Mouse (Mus musculus) forebrain, embryonic 10.5 days (tissue): Measurements from ENCODE around the gene Ypel4. TPM values are rescaled to one million over a fixed set of nuclear protein-coding genes. Genes with fewer than 3 reads are reported as not detected.

Experiments
- DNase-seq: peaks from one replicate; pipeline ENCODE4 v3.0.0-alpha.2; 2017; ENCODE audit warnings: low spot score; ENCODE audit errors: extremely low spot score
- H3K27ac ChIP-seq: fragments of 300-500 bp; sonication (generic); 2 replicates; pipeline ENCODE4 v1.5.1; 2016; ENCODE audit warnings: mild to moderate bottlenecking
- H3K27me3 ChIP-seq: fragments of 300-500 bp; sonication (generic); 2 replicates; pipeline ENCODE4 v1.6.1; 2016; ENCODE audit warnings: mild to moderate bottlenecking; ENCODE audit not compliant: poor library complexity, severe bottlenecking
- H3K36me3 ChIP-seq: fragments of 300-500 bp; sonication (generic); replicated peaks from 2 replicates; pipeline ENCODE4 v1.6.1; 2016; ENCODE audit warnings: mild to moderate bottlenecking, moderate library complexity
- H3K4me1 ChIP-seq: fragments of 300-500 bp; sonication (generic); 2 replicates; pipeline ENCODE4 v1.6.1; 2016
- H3K4me3 ChIP-seq: fragments of 300-500 bp; sonication (generic); 2 replicates; pipeline ENCODE4 v1.5.1; 2016; ENCODE audit warnings: mild to moderate bottlenecking, moderate library complexity
- H3K9me3 ChIP-seq: fragments of 300-500 bp; sonication (generic); 2 replicates; pipeline ENCODE4 v1.6.1; 2016; ENCODE audit warnings: mild to moderate bottlenecking, moderate library complexity
- WGBS: fragments of 180-500 bp; shearing (Covaris S2); methylation state at CpG from one replicate; pipeline ENCODE4 v1.1.7; 2016; 5-methylcytosine and 5-hydroxymethylcytosine counted together
- polyA plus RNA-seq: library from polyadenylated mRNA; unstranded; fragments of >200 nt; fragmentation: Nextera tagmentation; extraction: Ambion mirVana; gene quantifications from 2 replicates; pipeline ENCODE4 v1.2.1, GENCODE M21; 2016

The Ypel4 gene
- polyA plus RNA-seq, 1 experiment from 2014 or later = 8.2 TPM

DNA sequence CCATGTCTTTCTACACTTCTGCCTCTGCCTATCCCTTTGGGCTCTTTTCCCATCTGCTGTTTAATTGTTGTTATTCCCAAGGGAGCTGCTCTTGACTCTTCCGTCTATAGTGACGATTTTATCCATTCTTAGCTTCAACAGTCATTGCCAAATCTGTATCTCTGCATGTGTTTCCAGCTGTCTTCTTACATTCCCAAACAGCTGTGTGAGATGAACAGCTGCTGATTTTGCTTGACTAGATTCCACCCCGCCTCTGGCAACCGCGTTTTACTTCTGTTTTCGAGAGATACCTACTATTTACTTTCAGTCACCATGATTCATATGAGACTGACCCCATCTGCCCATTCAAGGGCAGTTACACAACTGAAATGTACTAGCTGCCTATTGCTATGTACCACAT, 16.3 kb downstream of the Ypel4 start:
- DNase-seq = no peak
- Histone ChIP-seq H3K27me3 (no peaks in the 10 kb centered on the region), H3K36me3 (no peaks in the 10 kb centered on the region), H3K4me1 (peaks cover 4% of the 10 kb centered on the region), H3K4me3 (no peak overlapping the region), H3K9me3 (no peaks in the 10 kb centered on the region), H3K27ac (no peak overlapping the region)
- WGBS = 88% methylated on average over 6 of the region's 6 CpGs

GRCm38 (mm10) chr2:84756245-84756644, 22.4 kb downstream of the Ypel4 start:
- Histone ChIP-seq H3K4me1 (peaks cover 8% of the 10 kb centered on the region; the same call in 1 of the 2 replicates), H3K36me3 (no peaks in the 10 kb centered on the region), H3K4me3 (no peak overlapping the region), H3K9me3 (no peaks in the 10 kb centered on the region), H3K27ac (no peak overlapping the region), H3K27me3 (no peaks in the 10 kb centered on the region)
- WGBS = 93% methylated on average over 5 of the region's 5 CpGs
- no peak for DNase-seq

- Histone ChIP-seq H3K4me1 (peaks cover 10% of the 10 kb centered on the region), H3K27ac (no peak overlapping the region)
- 64% methylated on average over 7 of the region's 7 CpGs for WGBS
Observed at GRCm38 (mm10) chr2:84757026-84757682, 23.3 kb downstream of the Ypel4 start.

GRCm38 (mm10) chr2:84758542-84759127, 24.8 kb downstream of the Ypel4 start:
- Histone ChIP-seq H3K27ac (no peak overlapping the region), H3K36me3 (no peaks in the 10 kb centered on the region), H3K9me3 (no peaks in the 10 kb centered on the region), H3K27me3 (no peaks in the 10 kb centered on the region), H3K4me3 (no peak overlapping the region), H3K4me1 (peaks cover 18% of the 10 kb centered on the region)
- 5% methylated on average over 2 of the region's 2 CpGs for WGBS
- DNase-seq = peak; percentile 30

More at GRCm38 (mm10) chr2:84757026-84757682, 23.3 kb downstream of the Ypel4 start:
- no peaks in the 10 kb centered on the region for H3K27me3 ChIP-seq
- H3K36me3 ChIP-seq = no peaks in the 10 kb centered on the region
- H3K9me3 ChIP-seq = no peaks in the 10 kb centered on the region
- no peak for DNase-seq
- H3K4me3 ChIP-seq = no peak overlapping the region

DNA sequence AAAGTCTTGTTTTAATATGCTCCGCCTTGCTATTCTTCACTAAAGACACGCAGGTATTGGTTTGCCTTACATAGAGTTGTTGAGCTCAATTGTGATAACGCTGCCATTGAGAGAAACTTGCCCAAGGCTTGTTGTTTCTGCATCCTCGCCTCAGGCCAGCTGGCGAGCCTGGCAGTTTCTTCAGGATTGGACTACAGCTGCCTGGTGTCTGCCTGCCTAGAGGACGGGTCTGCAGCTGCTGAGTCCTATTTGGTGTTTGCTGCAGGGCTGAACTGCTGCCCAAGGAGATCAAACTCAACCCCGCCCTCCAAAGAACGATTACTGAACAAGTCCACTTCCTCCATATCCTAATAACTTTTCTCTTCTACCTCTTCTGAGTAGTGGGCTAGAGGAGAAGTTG, 26.9 kb downstream of the Ypel4 start:
- H3K4me3 ChIP-seq = no peak overlapping the region
- peaks cover 6% of the 10 kb centered on the region for H3K36me3 ChIP-seq
- H3K27ac ChIP-seq = no peak overlapping the region
- no peaks in the 10 kb centered on the region for H3K9me3 ChIP-seq
- no peaks in the 10 kb centered on the region for H3K27me3 ChIP-seq
- H3K4me1 ChIP-seq = peaks cover 18% of the 10 kb centered on the region
- 78% methylated on average over 8 of the region's 8 CpGs for WGBS
- DNase-seq = no peak

DNA sequence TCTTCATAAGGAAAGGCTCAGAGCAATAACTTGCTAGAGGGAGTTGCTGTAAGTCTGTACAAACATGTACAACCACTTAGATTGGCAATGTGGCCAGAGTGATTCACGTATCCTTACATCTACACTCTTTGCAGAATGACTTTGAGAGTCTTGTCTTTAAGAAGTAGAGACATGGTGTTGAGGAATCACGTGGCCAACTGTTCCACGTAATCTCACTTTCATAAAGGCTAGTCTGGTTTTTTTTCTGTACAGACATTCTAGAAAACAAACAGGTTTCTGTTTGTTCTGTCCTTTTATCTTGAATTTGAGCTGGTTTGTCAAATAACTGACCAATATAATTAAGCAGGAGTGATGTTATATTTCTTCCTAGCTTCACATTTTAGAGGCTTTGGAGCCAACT, 27.5 kb downstream of the Ypel4 start:
- peaks cover 18% of the 10 kb centered on the region for H3K4me1 ChIP-seq
- 87% methylated on average over 3 of the region's 3 CpGs for WGBS
- peaks cover 6% of the 10 kb centered on the region for H3K36me3 ChIP-seq
- DNase-seq = no peak
- no peak overlapping the region for H3K4me3 ChIP-seq
- H3K9me3 ChIP-seq = no peaks in the 10 kb centered on the region
- no peaks in the 10 kb centered on the region for H3K27me3 ChIP-seq
- no peak overlapping the region for H3K27ac ChIP-seq

DNA sequence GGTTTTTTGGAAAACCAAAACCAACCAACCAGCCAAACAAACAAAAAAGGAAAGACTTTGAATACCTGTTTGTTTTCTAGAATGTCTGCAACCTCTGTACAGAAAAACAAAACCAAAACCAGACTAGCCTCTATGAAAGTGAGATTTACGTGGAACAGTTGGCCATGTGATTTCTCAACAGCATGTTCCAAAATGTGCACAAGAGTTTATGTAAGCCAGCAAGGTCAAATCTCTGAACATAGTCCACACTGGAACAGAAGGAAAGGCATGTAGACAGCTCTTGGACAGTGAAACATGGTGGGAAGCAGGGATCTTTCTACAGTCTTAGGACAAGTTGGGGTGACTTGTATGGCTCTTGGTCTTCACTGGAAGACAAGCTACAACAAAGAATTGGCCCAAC, 28.0 kb downstream of the Ypel4 start:
- WGBS = 87% methylated on average over 1 of the region's 1 CpGs
- no peak overlapping the region for H3K4me3 ChIP-seq
- DNase-seq = no peak
- H3K36me3 ChIP-seq = peaks cover 6% of the 10 kb centered on the region
- no peaks in the 10 kb centered on the region for H3K9me3 ChIP-seq
- no peaks in the 10 kb centered on the region for H3K27me3 ChIP-seq
- H3K27ac ChIP-seq = no peak overlapping the region
- peaks cover 16% of the 10 kb centered on the region for H3K4me1 ChIP-seq

GRCm38 (mm10) chr2:84762295-84762694, 28.4 kb downstream of the Ypel4 start:
- peaks cover 6% of the 10 kb centered on the region for H3K36me3 ChIP-seq
- H3K9me3 ChIP-seq = no peaks in the 10 kb centered on the region
- 35% methylated on average over 3 of the region's 4 CpGs for WGBS
- no peak overlapping the region for H3K4me3 ChIP-seq
- H3K27me3 ChIP-seq = no peaks in the 10 kb centered on the region
- no peak overlapping the region for H3K27ac ChIP-seq
- peaks cover 12% of the 10 kb centered on the region for H3K4me1 ChIP-seq
- no peak for DNase-seq

DNA sequence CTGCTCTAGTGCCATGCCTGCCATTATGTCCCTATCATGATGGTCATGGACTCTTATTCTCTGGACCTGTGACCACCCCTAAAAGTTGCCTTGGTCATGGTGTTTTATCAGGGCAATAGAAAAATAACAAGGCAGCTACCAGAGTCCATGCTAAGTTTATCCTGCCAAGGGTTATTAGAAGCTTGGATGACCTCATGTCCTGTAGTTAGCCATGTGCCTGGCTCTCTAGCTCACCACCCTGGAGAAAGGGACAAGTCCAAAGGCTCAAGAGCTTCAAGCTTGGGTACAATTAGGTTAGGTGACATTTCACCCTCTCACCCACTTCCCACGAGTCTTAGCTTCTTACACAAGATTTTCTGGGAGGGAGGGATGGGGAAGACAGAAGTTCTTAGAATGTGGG, 29.0 kb downstream of the Ypel4 start:
- Histone ChIP-seq H3K36me3 (peaks cover 6% of the 10 kb centered on the region), H3K4me1 (peaks cover 10% of the 10 kb centered on the region), H3K4me3 (no peak overlapping the region), H3K27ac (no peak overlapping the region), H3K9me3 (no peaks in the 10 kb centered on the region), H3K27me3 (no peaks in the 10 kb centered on the region)
- 57% methylated on average over 1 of the region's 1 CpGs for WGBS
- no peak for DNase-seq

DNA sequence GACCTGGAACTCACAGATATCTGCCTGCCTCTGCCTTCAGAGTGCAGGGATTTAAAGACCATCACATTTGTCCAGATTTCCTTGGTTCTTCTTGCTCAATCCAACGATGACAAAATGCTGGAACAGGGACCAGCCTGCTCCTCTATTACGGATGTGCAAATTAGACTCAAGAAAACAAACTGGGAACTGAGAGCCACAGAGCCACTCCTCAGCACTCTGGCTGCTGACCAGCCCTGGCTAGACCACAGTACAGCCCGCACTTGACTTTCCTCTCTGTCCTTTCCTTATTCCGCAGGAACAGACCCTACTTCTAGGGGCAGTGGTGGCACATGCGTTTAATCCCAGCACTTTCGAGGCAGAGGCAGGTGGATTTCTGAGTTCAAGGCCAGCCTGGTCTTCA, 36.6 kb downstream of the Ypel4 start:
- Histone ChIP-seq H3K36me3 (peaks cover 4% of the 10 kb centered on the region; the same call in 1 of the 2 replicates), H3K27ac (no peak overlapping the region), H3K4me3 (no peak overlapping the region), H3K4me1 (peaks cover 27% of the 10 kb centered on the region), H3K9me3 (no peaks in the 10 kb centered on the region), H3K27me3 (no peaks in the 10 kb centered on the region)
- DNase-seq = no peak
- 87% methylated on average over 6 of the region's 6 CpGs for WGBS

DNA sequence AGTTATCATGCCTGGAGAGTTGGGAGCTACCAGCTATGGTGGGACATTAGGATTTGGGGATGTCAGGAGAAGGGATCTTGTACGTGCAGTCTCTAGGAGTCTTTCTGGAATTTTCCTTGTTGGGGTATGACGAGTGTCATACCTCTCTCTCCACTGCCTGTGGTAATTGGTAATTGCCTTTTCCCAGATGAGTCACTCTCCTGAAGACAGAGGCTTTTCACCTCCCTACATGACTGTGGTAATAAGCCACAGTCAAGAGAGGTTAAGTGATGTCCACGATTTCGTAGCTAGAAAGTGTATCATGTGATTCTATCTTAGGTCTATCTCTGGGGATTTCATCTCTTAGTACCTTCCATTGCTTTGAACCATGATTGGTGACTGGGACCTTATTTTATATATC, 38.6 kb downstream of the Ypel4 start:
- H3K4me3 ChIP-seq = no peak overlapping the region
- H3K9me3 ChIP-seq = no peaks in the 10 kb centered on the region
- H3K36me3 ChIP-seq = 0 out of 2 replicates have a peak, but pooled peaks cover 4% of the 10 kb centered on the region
- no peak overlapping the region for H3K27ac ChIP-seq
- WGBS = 91% methylated on average over 4 of the region's 4 CpGs
- H3K27me3 ChIP-seq = no peaks in the 10 kb centered on the region
- peaks cover 33% of the 10 kb centered on the region for H3K4me1 ChIP-seq
- DNase-seq = no peak

DNA sequence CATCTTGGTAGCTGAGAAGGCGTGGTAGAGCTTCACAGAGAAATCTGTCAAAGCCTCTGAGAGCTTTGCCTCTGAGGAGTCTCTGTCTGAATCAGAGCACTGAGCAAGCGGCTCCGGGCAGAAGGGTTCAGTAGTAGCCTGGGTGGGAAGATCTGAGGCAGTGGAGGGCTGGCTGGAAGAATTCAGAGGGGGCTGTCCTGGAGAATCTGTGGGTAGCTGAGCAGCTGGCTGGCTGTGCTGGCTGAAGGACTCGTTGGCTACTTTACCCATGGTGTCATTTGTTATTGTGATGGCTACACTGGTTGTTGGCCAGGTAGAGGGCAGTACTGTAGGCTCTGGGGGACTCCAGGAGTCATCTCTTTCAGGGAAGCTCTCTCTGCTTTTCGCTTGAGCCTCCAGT, 39.3 kb downstream of the Ypel4 start:
- DNase-seq = no peak
- Histone ChIP-seq H3K4me1 (peaks cover 35% of the 10 kb centered on the region), H3K27me3 (no peaks in the 10 kb centered on the region), H3K9me3 (no peaks in the 10 kb centered on the region), H3K4me3 (no peak overlapping the region; the same call in 1 of the 2 replicates), H3K36me3 (0 out of 2 replicates have a peak, but pooled peaks cover 4% of the 10 kb centered on the region), H3K27ac (peak overlapping the region; percentile 89; the same call in 1 of the 2 replicates)
- 86% methylated on average over 5 of the region's 5 CpGs for WGBS

DNA sequence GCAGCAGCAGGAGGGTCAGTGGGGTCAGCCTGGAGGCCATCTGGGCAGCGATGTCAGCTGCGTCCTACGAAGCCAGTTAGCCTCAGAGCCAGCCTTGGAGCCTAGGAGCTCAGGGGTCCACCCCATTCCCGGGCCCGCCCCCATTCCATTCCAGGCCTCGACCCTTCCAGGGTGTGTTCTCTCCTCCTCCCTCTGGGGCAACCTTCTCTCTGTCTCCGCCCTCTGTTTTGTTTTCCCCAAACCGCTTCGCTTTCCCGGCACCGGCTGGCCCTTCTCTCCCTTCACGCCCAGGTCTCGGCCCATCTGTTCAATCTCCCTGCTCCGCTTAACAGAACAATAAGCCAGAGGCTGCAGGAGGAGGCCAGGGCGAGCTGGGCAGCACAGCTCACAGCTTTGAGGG, 40.9 kb downstream of the Ypel4 start:
- peak; percentile 79 for DNase-seq
- H3K27ac ChIP-seq = peak overlapping the region; percentile 89
- 0 out of 2 replicates have a peak, but pooled peaks cover 3% of the 10 kb centered on the region for H3K36me3 ChIP-seq
- peak overlapping the region; percentile 47 for H3K4me3 ChIP-seq
- H3K27me3 ChIP-seq = no peaks in the 10 kb centered on the region
- under 1% methylated on average over 14 of the region's 15 CpGs for whole genome bisulfite sequencing
- H3K4me1 ChIP-seq = peaks cover 35% of the 10 kb centered on the region
- H3K9me3 ChIP-seq = no peaks in the 10 kb centered on the region
